In the genomic region with DNA sequence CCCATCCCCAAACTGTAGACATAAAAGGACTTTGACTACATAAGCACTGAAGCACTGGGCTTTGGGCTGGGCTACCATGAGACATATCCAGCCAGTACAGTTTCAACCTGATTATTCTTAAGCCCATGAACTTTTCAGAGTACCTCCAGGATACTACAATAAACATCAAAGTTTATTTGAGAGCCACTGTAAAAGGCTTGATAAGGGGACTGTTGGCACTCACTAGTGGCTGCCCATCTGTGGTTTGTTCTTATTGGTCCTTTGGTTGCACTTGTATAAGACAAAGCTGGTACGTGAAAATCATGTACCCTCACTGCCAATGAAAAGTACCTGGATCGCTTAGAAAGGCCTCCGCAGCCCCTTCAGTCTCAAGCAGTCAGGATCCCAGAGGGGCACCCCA, we compare ENCODE assay signal across 21 mouse cellular contexts. TPM values are rescaled to one million over a fixed set of nuclear protein-coding genes. Genes with fewer than 3 reads are reported as not detected.
DNase-seq lines count a peak whose midpoint lies in the region; ATAC-seq and TF ChIP-seq lines count a peak whose summit lies in the region.
"Had no signal": no experiment of that assay in that cellular context is flagged by ENCODE, and none has a peak within 500 bp of the region (broad histone marks: within the 10 kb centered on the region; RNA-seq: fewer than 3 reads in every experiment).

No protein-coding gene starts in this region.

- no peak for TF ChIP-seq POLR2A in small intestine, adult 2 months (IDR thresholded peaks at IDR 0.05; ENCODE audit: low read depth, low read length)

- TF ChIP-seq CTCF in intestine, postnatal 0 days (IDR thresholded peaks at IDR 0.05; ENCODE audit: low read depth) = no peak
- TF ChIP-seq CTCF in small intestine, adult 2 months (IDR thresholded peaks at IDR 0.05; ENCODE audit: extremely low read depth, insufficient read length, insufficient replicate concordance, low read depth, low read length) = no peak

- H3K4me2 ChIP-seq in intestine, embryonic 15.5 days (replicated peaks) = no peak overlapping the region
- H3K4me2 ChIP-seq in intestine, postnatal 0 days (replicated peaks; ENCODE audit: low read depth) = no peak overlapping the region
- H3K4me2 ChIP-seq in intestine, embryonic 16.5 days (ENCODE audit: low read depth, low read length) = no peak overlapping the region
- H3K4me2 ChIP-seq in liver, embryonic 11.5 days = no peak overlapping the region

- 64% methylated on average over 3 of the region's 3 CpGs for whole genome bisulfite sequencing in intestine, embryonic 15.5 days
- 46% methylated on average over 3 of the region's 3 CpGs for WGBS in intestine, postnatal 0 days
- 59% methylated on average over 3 of the region's 3 CpGs for WGBS in intestine, embryonic 16.5 days
- WGBS in small intestine, adult 2 months = 28% methylated on average over 3 of the region's 3 CpGs
- WGBS in liver, embryonic 11.5 days = 70% methylated on average over 3 of the region's 3 CpGs

- H3K27me3 ChIP-seq in intestine, embryonic 15.5 days (replicated peaks) = no peaks in the 10 kb centered on the region
- no peaks in the 10 kb centered on the region for H3K27me3 ChIP-seq in intestine, postnatal 0 days (replicated peaks; ENCODE audit: control insufficient read depth, insufficient read depth, low read length)
- H3K27me3 ChIP-seq in intestine, embryonic 16.5 days (replicated peaks; ENCODE audit: control insufficient read depth, insufficient read depth, low read length) = no peaks in the 10 kb centered on the region
- no peaks in the 10 kb centered on the region for H3K27me3 ChIP-seq in small intestine, adult 2 months (ENCODE audit: control insufficient read depth, insufficient read depth, low read length)
- H3K27me3 ChIP-seq in liver, embryonic 11.5 days (replicated peaks; ENCODE audit: control insufficient read depth, insufficient read depth, low read length) = no peaks in the 10 kb centered on the region
- H3K27me3 ChIP-seq: CH12.LX, Patski had no signal

- no peak for DNase-seq in cerebellum, postnatal 10 days
- DNase-seq in liver, embryonic 11.5 days (ENCODE audit: low spot score) = no peak
- DNase-seq: adrenal gland, adult 2 months; adrenal gland, adult 8-10 months; adrenal gland, postnatal 10 days; adrenal gland, postnatal 14 days; adrenal gland, postnatal 25 days; adrenal gland, postnatal 36 days; B cell, adult 2 months; cerebellum, adult 11 months; cerebellum, adult 11-12 months; cerebellum, adult 18-20 months had no signal

- no peaks in the 10 kb centered on the region for H3K9me3 ChIP-seq in intestine, embryonic 15.5 days
- H3K9me3 ChIP-seq in intestine, postnatal 0 days (ENCODE audit: control insufficient read depth) = no peaks in the 10 kb centered on the region
- no peaks in the 10 kb centered on the region for H3K9me3 ChIP-seq in intestine, embryonic 16.5 days (ENCODE audit: control insufficient read depth, low read length)
- H3K9me3 ChIP-seq in liver, embryonic 11.5 days (ENCODE audit: control insufficient read depth, low read length) = no peaks in the 10 kb centered on the region
- H3K9me3 ChIP-seq: G1E had no signal

- 0 out of 2 replicates have a peak overlapping the region, but pooled peaks have one; percentile 40 for H3K27ac ChIP-seq in intestine, embryonic 15.5 days
- no peak overlapping the region; the same call in 1 of the 2 replicates for H3K27ac ChIP-seq in intestine, postnatal 0 days (ENCODE audit: low read depth, low read length)
- H3K27ac ChIP-seq in intestine, embryonic 16.5 days (ENCODE audit: low read length) = peak overlapping the region; percentile 30; the same call in 1 of the 2 replicates
- peak overlapping the region; percentile 50; the same call in 1 of the 2 replicates for H3K27ac ChIP-seq in small intestine, adult 2 months (ENCODE audit: insufficient read depth, low read depth, low read length)
- H3K27ac ChIP-seq in liver, embryonic 11.5 days (ENCODE audit: low read depth, low read length) = no peak overlapping the region

- no peak overlapping the region for H3K9ac ChIP-seq in intestine, embryonic 15.5 days
- H3K9ac ChIP-seq in intestine, postnatal 0 days (ENCODE audit: low read depth, low read length) = no peak overlapping the region
- H3K9ac ChIP-seq in intestine, embryonic 16.5 days (ENCODE audit: low read depth, low read length) = no peak overlapping the region
- no peak overlapping the region for H3K9ac ChIP-seq in liver, embryonic 11.5 days (ENCODE audit: low read depth, low read length)

- no peaks in the 10 kb centered on the region for H3K4me1 ChIP-seq in intestine, embryonic 15.5 days (replicated peaks)
- no peaks in the 10 kb centered on the region; the same call in 1 of the 2 replicates for H3K4me1 ChIP-seq in intestine, postnatal 0 days (replicated peaks; ENCODE audit: control insufficient read depth, insufficient read depth, low read length)
- no peaks in the 10 kb centered on the region; the same call in 1 of the 2 replicates for H3K4me1 ChIP-seq in intestine, embryonic 16.5 days (ENCODE audit: control insufficient read depth, insufficient read depth, low read length)
- H3K4me1 ChIP-seq in small intestine, adult 2 months (ENCODE audit: control insufficient read depth, insufficient read depth, insufficient read length, low read length) = no peaks in the 10 kb centered on the region
- H3K4me1 ChIP-seq in liver, embryonic 11.5 days (replicated peaks; ENCODE audit: control insufficient read depth, insufficient read depth, low read length) = no peaks in the 10 kb centered on the region

- peak; percentile 65 for ATAC-seq in intestine, embryonic 15.5 days
- ATAC-seq in intestine, postnatal 0 days = no peak
- peak; percentile 78 for ATAC-seq in intestine, embryonic 16.5 days
- no peak for ATAC-seq in liver, embryonic 11.5 days (replicated peaks; ENCODE audit: low FRiP score)
- ATAC-seq: activated CD4-positive, CD25-positive, alpha-beta regulatory T cell, adult 4 months; CD4-positive, CD25-positive, alpha-beta regulatory T cell, adult 4 months; Patski had no signal

- no peak overlapping the region for H3K4me3 ChIP-seq in intestine, embryonic 15.5 days (replicated peaks)
- H3K4me3 ChIP-seq in intestine, postnatal 0 days (ENCODE audit: low read depth, low read length) = no peak overlapping the region
- H3K4me3 ChIP-seq in intestine, embryonic 16.5 days (ENCODE audit: low read length) = no peak overlapping the region
- H3K4me3 ChIP-seq in small intestine, adult 2 months (ENCODE audit: low read depth, low read length) = no peak overlapping the region
- H3K4me3 ChIP-seq in liver, embryonic 11.5 days (ENCODE audit: low read depth, low read length) = no peak overlapping the region

- H3K36me3 ChIP-seq in intestine, embryonic 15.5 days = peaks cover 10% of the 10 kb centered on the region; the same call in 1 of the 2 replicates
- peaks cover 24% of the 10 kb centered on the region for H3K36me3 ChIP-seq in intestine, postnatal 0 days (ENCODE audit: control insufficient read depth, insufficient read depth)
- peaks cover 12% of the 10 kb centered on the region for H3K36me3 ChIP-seq in intestine, embryonic 16.5 days (ENCODE audit: control insufficient read depth, insufficient read depth, low read length)
- H3K36me3 ChIP-seq in small intestine, adult 2 months (ENCODE audit: control insufficient read depth, insufficient read depth, low read length) = peaks cover 9% of the 10 kb centered on the region
- no peaks in the 10 kb centered on the region for H3K36me3 ChIP-seq in liver, embryonic 11.5 days (ENCODE audit: control insufficient read depth, insufficient read depth, low read length)
- H3K36me3 ChIP-seq: G1E had no signal

RNA-seq across cellular contexts. Expression of a gene that starts 36.4 kb away (rescaled TPM):
- 1.4 and 1.6 TPM in 2 replicates for polyA plus RNA-seq in intestine, embryonic 15.5 days (2015; fragmentation: Nextera tagmentation; extraction: Ambion mirVana)
- 0.17 and 0.25 TPM in 2 replicates for polyA plus RNA-seq in intestine, postnatal 0 days (2015; fragmentation: Nextera tagmentation; extraction: Ambion mirVana)
- 0.79 and 1.2 TPM in 2 replicates for polyA plus RNA-seq in intestine, embryonic 16.5 days (2015; fragmentation: Nextera tagmentation; extraction: Ambion mirVana)
- polyA plus RNA-seq in small intestine, adult 2 months (2012; rRNA removed) = 0.16 and 0.18 TPM in 2 replicates
- polyA plus RNA-seq in liver, embryonic 11.5 days (2014; fragmentation: Nextera tagmentation; extraction: Ambion mirVana) = 3.0 and 3.1 TPM in 2 replicates

Comparison
In these comparisons a context has a peak if more than half of its experiments do, and no peak if none do; other contexts are left out.
1. ATAC-seq: peak in intestine, embryonic 15.5 days (single experiment) and intestine, embryonic 16.5 days (single experiment); none in intestine, postnatal 0 days (single experiment) and liver, embryonic 11.5 days (single experiment).
2. H3K27ac ChIP-seq: peak in intestine, embryonic 15.5 days (single experiment), intestine, embryonic 16.5 days (single experiment) and small intestine, adult 2 months (single experiment); none in intestine, postnatal 0 days (single experiment) and liver, embryonic 11.5 days (single experiment).